Mouse (Mus musculus): ENCODE measurements around the gene Optc. TPM values are rescaled to one million over a fixed set of nuclear protein-coding genes. Genes with fewer than 3 reads are reported as not detected.

The Optc gene
- total RNA-seq (2021) = 1 to 10 TPM; 1.9 to 2.2 TPM
- long read RNA-seq, experiment 1, partial matches to known transcripts = 0 of 2 reads
- long read RNA-seq, experiment 1, other reads (novel, unspliced or antisense) = 0 of 2 reads
- long read RNA-seq, experiment 2 = 0 reads

DNA sequence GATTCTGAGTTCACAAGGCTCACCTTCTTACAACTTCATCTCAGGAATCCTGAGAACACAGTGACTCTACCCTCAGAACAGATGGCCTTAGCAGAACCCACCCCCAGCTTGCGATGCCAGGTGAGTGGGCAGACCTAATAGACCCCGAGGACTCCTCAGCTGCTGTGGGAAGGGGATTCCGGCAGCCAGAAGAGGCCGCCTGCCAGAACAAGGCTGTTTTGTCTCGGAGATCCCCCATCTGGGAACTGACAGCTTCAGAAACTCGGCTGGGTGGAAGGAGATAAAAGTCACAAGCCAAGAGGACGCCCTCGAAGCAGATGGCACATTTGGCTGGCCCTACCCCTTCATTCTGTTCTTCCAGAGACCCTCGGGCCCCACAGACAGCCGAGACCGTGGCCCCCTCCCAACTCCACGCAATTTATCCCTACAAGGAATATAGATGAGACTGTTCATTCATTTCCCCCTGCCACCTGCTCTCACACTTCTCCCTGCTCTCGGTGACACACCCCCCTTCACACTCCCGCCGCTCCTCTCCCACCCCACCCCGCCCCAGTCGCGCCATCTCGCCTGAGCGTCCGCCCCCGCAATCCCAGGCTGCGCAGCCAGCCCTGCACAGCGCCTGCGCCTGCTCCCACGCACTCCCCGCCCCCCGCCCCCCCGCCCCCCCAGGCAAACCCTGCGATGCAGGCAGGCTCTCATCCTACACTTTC, at the start of gene Optc:
Optc (minus strand) TSS at position 51 of the 710 bp plus-strand sequence.
- DNase-seq (ENCODE audit: low spot score in 2 of 2) = peak; percentile 72 to 83
- intact Hi-C loops (cut with DNase I) = loop anchor here (1.0 to 5.0 kb wide), 2 partner anchors 12 to 246 kb away; partner anchors contain the start of genes Gm38394 and Zbed6

DNA sequence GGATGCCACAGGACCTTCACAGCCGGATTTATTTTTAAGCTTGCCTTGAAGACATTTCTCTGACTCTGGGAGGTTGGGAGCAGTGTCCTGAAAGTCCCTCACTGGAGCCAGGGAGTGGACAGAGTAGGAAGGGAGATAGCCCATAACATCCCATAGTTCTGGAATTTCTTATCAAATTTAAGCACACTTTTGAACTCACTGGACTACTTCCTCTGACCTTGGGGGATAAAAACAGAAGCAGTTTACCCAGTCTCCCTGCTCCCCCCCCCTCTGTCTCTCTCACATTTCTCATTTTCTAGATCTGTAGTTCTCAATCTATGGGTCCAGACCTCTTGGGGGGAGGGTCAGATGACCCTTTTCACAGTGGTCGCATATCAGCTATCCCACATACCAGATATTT, 46.2 kb upstream of the Optc start:
- intact Hi-C loops (cut with DNase I) = no loop called here
- no peak for DNase-seq (ENCODE audit: low spot score in 2 of 2)

GRCm38 (mm10) chr1:133953261-133953742, 45.5 kb upstream of the Optc start:
- intact Hi-C loops (cut with DNase I) = no loop called here
- DNase-seq (ENCODE audit: low spot score in 2 of 2) = peak; percentile 12 to 23

GRCm38 (mm10) chr1:133951598-133951997, 43.8 kb upstream of the Optc start:
- no peak for DNase-seq (ENCODE audit: low spot score in 2 of 2)
- intact Hi-C loops (cut with DNase I) = no loop called here

GRCm38 (mm10) chr1:133950061-133950782, 42.4 kb upstream of the Optc start:
- intact Hi-C loops (cut with DNase I) = no loop called here
- no peak for DNase-seq (ENCODE audit: low spot score in 2 of 2)

- DNase-seq (ENCODE audit: low spot score in 2 of 2) = no peak
- intact Hi-C loops (cut with DNase I) = no loop called here
These were observed 37.3 kb upstream of the Optc start for GRCm38 (mm10) chr1:133945106-133945505.

- DNase-seq (ENCODE audit: low spot score in 2 of 2) = no peak
- intact Hi-C loops (cut with DNase I) = no loop called here
These were observed 34.1 kb upstream of the Optc start for GRCm38 (mm10) chr1:133941904-133942303.

DNA sequence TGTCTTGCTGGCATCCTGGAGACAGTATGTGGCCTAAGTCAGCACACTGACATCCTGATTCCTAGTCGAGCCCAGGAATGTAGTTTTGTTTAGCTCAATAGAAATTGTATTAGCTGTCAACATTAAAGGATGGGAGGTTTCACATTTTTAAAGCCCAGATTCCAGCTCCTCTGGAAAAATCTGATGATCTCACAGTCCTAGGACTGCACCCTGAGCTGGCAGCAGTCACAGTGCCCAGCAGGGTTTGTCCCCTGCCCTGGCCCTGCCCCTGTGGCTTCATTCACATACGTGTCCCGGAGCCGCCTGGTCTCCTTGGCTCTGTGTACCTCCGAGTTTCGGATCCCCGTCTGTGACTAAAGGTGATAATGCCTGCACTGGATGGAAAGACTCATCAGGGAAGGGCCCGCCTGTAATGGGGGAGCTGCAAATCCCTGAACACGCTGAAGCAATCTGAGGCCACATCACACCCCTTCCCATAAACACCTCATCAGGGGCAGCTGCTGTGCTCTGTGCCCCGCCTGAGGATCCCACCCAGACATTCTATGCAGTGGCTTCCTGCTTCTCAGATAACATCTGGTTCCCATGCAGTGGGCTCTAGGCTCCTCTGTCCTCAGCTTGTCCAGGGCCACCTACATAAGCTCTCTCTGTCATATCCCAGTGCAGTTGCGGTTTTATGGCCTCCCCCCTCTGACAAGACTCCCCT, 33.5 kb upstream of the Optc start:
- intact Hi-C loops (cut with DNase I) = no loop called here

GRCm38 (mm10) chr1:133940481-133941092, 32.8 kb upstream of the Optc start:
- intact Hi-C loops (cut with DNase I) = no loop called here
- DNase-seq (ENCODE audit: low spot score in 2 of 2) = no peak

More for the DNA sequence above, 33.5 kb upstream of the Optc start:
- DNase-seq (ENCODE audit: low spot score in 2 of 2) = no peak

GRCm38 (mm10) chr1:133939708-133940107, 31.9 kb upstream of the Optc start:
- intact Hi-C loops (cut with DNase I) = no loop called here
- DNase-seq (ENCODE audit: low spot score in 2 of 2) = no peak

DNA sequence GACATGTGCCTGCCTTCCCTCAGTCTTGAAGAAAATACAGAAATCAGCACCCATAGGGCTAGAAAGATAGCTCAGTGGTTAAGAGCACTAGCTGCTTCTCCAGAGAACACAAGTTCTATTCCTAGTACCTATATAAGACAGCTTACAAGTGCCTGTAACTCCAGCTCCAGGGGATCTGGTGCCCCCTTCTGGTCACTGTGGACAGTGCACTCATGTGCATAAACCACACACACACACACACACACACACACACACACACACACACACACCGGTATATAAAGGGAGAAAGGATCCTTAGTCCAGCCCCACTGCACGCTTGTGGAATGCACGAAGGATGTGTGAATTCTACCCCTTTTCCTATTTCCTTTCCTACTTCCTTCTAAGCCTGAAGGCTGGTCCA, 28.4 kb upstream of the Optc start:
- no peak for DNase-seq (ENCODE audit: low spot score in 2 of 2)
- intact Hi-C loops (cut with DNase I) = no loop called here

- intact Hi-C loops (cut with DNase I) = no loop called here
- no peak for DNase-seq (ENCODE audit: low spot score in 2 of 2)
These were observed 26.7 kb upstream of the Optc start for GRCm38 (mm10) chr1:133934354-133934963.

GRCm38 (mm10) chr1:133933301-133934195, 25.7 kb upstream of the Optc start:
- intact Hi-C loops (cut with DNase I) = no loop called here

GRCm38 (mm10) chr1:133929980-133930379, 22.2 kb upstream of the Optc start:
- intact Hi-C loops (cut with DNase I) = no loop called here
- DNase-seq (ENCODE audit: low spot score in 2 of 2) = no peak

More at GRCm38 (mm10) chr1:133933301-133934195, 25.7 kb upstream of the Optc start:
- DNase-seq (ENCODE audit: low spot score in 2 of 2) = no peak

DNA sequence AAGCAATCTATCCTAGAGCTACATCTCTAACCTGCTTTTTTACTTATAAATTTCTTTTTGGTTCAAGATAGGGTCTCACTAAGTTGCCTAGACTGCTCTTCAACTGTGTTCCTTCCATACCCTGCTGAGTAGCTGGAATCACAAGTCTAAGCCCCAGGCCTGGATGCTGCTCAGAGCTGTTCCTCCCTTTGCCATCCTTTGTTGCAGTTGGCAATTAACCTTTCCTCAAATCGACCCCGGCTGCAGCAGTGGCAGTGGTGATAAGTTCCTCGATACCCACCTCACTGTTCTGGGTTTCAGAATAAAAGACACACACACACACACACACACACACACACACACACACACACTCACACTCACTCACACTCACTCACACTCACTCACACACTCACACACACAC, 17.4 kb upstream of the Optc start:
- no peak for DNase-seq (ENCODE audit: low spot score in 2 of 2)
- intact Hi-C loops (cut with DNase I) = no loop called here

- intact Hi-C loops (cut with DNase I) = no loop called here
These were observed 16.5 kb upstream of the Optc start for GRCm38 (mm10) chr1:133924141-133924875.

GRCm38 (mm10) chr1:133923071-133923470, 15.3 kb upstream of the Optc start:
- DNase-seq (ENCODE audit: low spot score in 2 of 2) = no peak
- intact Hi-C loops (cut with DNase I) = no loop called here

More at GRCm38 (mm10) chr1:133924141-133924875, 16.5 kb upstream of the Optc start:
- DNase-seq (ENCODE audit: low spot score in 2 of 2) = peak; percentile 56
